Mouse (Mus musculus): ENCODE data around the gene Camk1d. TPM values are rescaled to one million over a fixed set of nuclear protein-coding genes. Genes with fewer than 3 reads are reported as not detected.
A peak's percentile ranks its signal among the peaks of the same experiment; 100 is the strongest.

Gene Camk1d
- polyA plus RNA-seq, 1 experiment from 2014 or later = 2.0 TPM

GRCm38 (mm10) chr2:5640586-5640985, 73.7 kb downstream of the Camk1d start:
- Histone ChIP-seq H3K4me1 (ENCODE audit: insufficient read depth) (peaks cover 7% of the 10 kb centered on the region), H3K9me3 (ENCODE audit: low read length) (no peaks in the 10 kb centered on the region)

GRCm38 (mm10) chr2:5636801-5637742, 77.2 kb downstream of the Camk1d start:
- no peaks in the 10 kb centered on the region for H3K27me3 ChIP-seq (ENCODE audit: insufficient read depth, low read length)
- ATAC-seq = peak; percentile 47; the same call in 1 of the 2 replicates
- TF ChIP-seq EP300 (IDR thresholded peaks at IDR 0.05; ENCODE audit: low read depth) = no peak
- TF ChIP-seq CTCF (IDR thresholded peaks at IDR 0.05; ENCODE audit: low read depth) = no peak
- no peak for DNase-seq
- H3K4me1 ChIP-seq (ENCODE audit: insufficient read depth) = peaks cover 7% of the 10 kb centered on the region
- no peak overlapping the region for H3K9ac ChIP-seq (replicated peaks)
- H3K4me2 ChIP-seq (ENCODE audit: low read depth, low read length) = no peak overlapping the region
- H3K36me3 ChIP-seq (replicated peaks; ENCODE audit: insufficient read depth, low read length) = no peaks in the 10 kb centered on the region
- H3K27ac ChIP-seq (ENCODE audit: low read depth) = no peak overlapping the region
- H3K4me3 ChIP-seq (ENCODE audit: low read depth, low read length) = no peak overlapping the region
- WGBS (ENCODE audit: insufficient replicate concordance) = 82% methylated on average over 14 of the region's 14 CpGs
- H3K9me3 ChIP-seq (ENCODE audit: low read length) = no peaks in the 10 kb centered on the region

More at GRCm38 (mm10) chr2:5640586-5640985, 73.7 kb downstream of the Camk1d start:
- Histone ChIP-seq H3K4me2 (ENCODE audit: low read depth, low read length) (no peak overlapping the region), H3K27me3 (ENCODE audit: insufficient read depth, low read length) (no peaks in the 10 kb centered on the region), H3K4me3 (ENCODE audit: low read depth, low read length) (no peak overlapping the region), H3K36me3 (replicated peaks; ENCODE audit: insufficient read depth, low read length) (no peaks in the 10 kb centered on the region), H3K27ac (ENCODE audit: low read depth) (no peak overlapping the region), H3K9ac (replicated peaks) (no peak overlapping the region)
- DNase-seq (no peak), ATAC-seq (no peak)
- TF ChIP-seq CTCF (IDR thresholded peaks at IDR 0.05; ENCODE audit: low read depth) (no peak), EP300 (IDR thresholded peaks at IDR 0.05; ENCODE audit: low read depth) (no peak)
- 72% methylated on average over 5 of the region's 5 CpGs for WGBS (ENCODE audit: insufficient replicate concordance)

- ATAC-seq (no peak), DNase-seq (no peak)
- Histone ChIP-seq H3K4me1 (ENCODE audit: insufficient read depth) (no peaks in the 10 kb centered on the region), H3K9me3 (ENCODE audit: low read length) (no peaks in the 10 kb centered on the region), H3K27ac (ENCODE audit: low read depth) (no peak overlapping the region), H3K4me2 (ENCODE audit: low read depth, low read length) (no peak overlapping the region), H3K36me3 (replicated peaks; ENCODE audit: insufficient read depth, low read length) (no peaks in the 10 kb centered on the region), H3K9ac (replicated peaks) (no peak overlapping the region), H3K27me3 (ENCODE audit: insufficient read depth, low read length) (no peaks in the 10 kb centered on the region), H3K4me3 (ENCODE audit: low read depth, low read length) (no peak overlapping the region)
- TF ChIP-seq CTCF (IDR thresholded peaks at IDR 0.05; ENCODE audit: low read depth) = no peak
- no peak for TF ChIP-seq EP300 (IDR thresholded peaks at IDR 0.05; ENCODE audit: low read depth)
- 84% methylated on average over 6 of the region's 6 CpGs for WGBS (ENCODE audit: insufficient replicate concordance)
These were observed 82.0 kb downstream of the Camk1d start for GRCm38 (mm10) chr2:5632355-5632684.

- TF ChIP-seq EP300 (IDR thresholded peaks at IDR 0.05; ENCODE audit: low read depth) (no peak), CTCF (IDR thresholded peaks at IDR 0.05; ENCODE audit: low read depth) (no peak)
- no peaks in the 10 kb centered on the region for H3K27me3 ChIP-seq (ENCODE audit: insufficient read depth, low read length)
- 0 out of 2 replicates have a peak, but pooled peaks cover 2% of the 10 kb centered on the region for H3K36me3 ChIP-seq (replicated peaks; ENCODE audit: insufficient read depth, low read length)
- no peak overlapping the region for H3K4me2 ChIP-seq (ENCODE audit: low read depth, low read length)
- no peaks in the 10 kb centered on the region for H3K9me3 ChIP-seq (ENCODE audit: low read length)
- no peaks in the 10 kb centered on the region for H3K4me1 ChIP-seq (ENCODE audit: insufficient read depth)
- H3K27ac ChIP-seq (ENCODE audit: low read depth) = no peak overlapping the region
- H3K4me3 ChIP-seq (ENCODE audit: low read depth, low read length) = no peak overlapping the region
- 75% methylated on average over 11 of the region's 11 CpGs for WGBS (ENCODE audit: insufficient replicate concordance)
- ATAC-seq (no peak), DNase-seq (no peak)
- no peak overlapping the region for H3K9ac ChIP-seq (replicated peaks)
These were observed 82.5 kb downstream of the Camk1d start for GRCm38 (mm10) chr2:5631676-5632354.

- Histone ChIP-seq H3K9me3 (ENCODE audit: low read length) (no peaks in the 10 kb centered on the region), H3K27ac (ENCODE audit: low read depth) (no peak overlapping the region), H3K4me3 (ENCODE audit: low read depth, low read length) (no peak overlapping the region), H3K9ac (replicated peaks) (no peak overlapping the region), H3K4me1 (ENCODE audit: insufficient read depth) (no peaks in the 10 kb centered on the region), H3K4me2 (ENCODE audit: low read depth, low read length) (no peak overlapping the region), H3K27me3 (ENCODE audit: insufficient read depth, low read length) (no peaks in the 10 kb centered on the region), H3K36me3 (replicated peaks; ENCODE audit: insufficient read depth, low read length) (0 out of 2 replicates have a peak, but pooled peaks cover 2% of the 10 kb centered on the region)
- no peak for ATAC-seq
- TF ChIP-seq EP300 (IDR thresholded peaks at IDR 0.05; ENCODE audit: low read depth) (no peak), CTCF (IDR thresholded peaks at IDR 0.05; ENCODE audit: low read depth) (no peak)
- WGBS (ENCODE audit: insufficient replicate concordance) = 47% methylated on average over 4 of the region's 4 CpGs
- no peak for DNase-seq
These were observed 83.6 kb downstream of the Camk1d start for GRCm38 (mm10) chr2:5630710-5631109.

GRCm38 (mm10) chr2:5624379-5624778, 89.9 kb downstream of the Camk1d start:
- H3K4me3 ChIP-seq (ENCODE audit: low read depth, low read length) = no peak overlapping the region
- 49% methylated on average over 4 of the region's 4 CpGs for WGBS (ENCODE audit: insufficient replicate concordance)
- H3K27ac ChIP-seq (ENCODE audit: low read depth) = no peak overlapping the region
- DNase-seq = no peak
- H3K27me3 ChIP-seq (ENCODE audit: insufficient read depth, low read length) = no peaks in the 10 kb centered on the region
- no peak overlapping the region for H3K9ac ChIP-seq (replicated peaks)
- ATAC-seq = peak; percentile 38; the same call in 1 of the 2 replicates
- 0 out of 2 replicates have a peak, but pooled peaks cover 2% of the 10 kb centered on the region for H3K36me3 ChIP-seq (replicated peaks; ENCODE audit: insufficient read depth, low read length)
- no peaks in the 10 kb centered on the region; the same call in 1 of the 2 replicates for H3K9me3 ChIP-seq (ENCODE audit: low read length)
- no peaks in the 10 kb centered on the region for H3K4me1 ChIP-seq (ENCODE audit: insufficient read depth)
- peak; percentile 50; the same call in 1 of the 2 replicates for TF ChIP-seq EP300 (IDR thresholded peaks at IDR 0.05; ENCODE audit: low read depth)
- no peak for TF ChIP-seq CTCF (IDR thresholded peaks at IDR 0.05; ENCODE audit: low read depth)
- H3K4me2 ChIP-seq (ENCODE audit: low read depth, low read length) = no peak overlapping the region
